Mouse (Mus musculus) C2C12 (cell line): ENCODE measurements around the gene Erbin.

Experiments used
- CTCF ChIP-seq: IDR thresholded peaks from one replicate; pipeline ENCODE4 v1.5.1; 2011; ENCODE audit not compliant: control insufficient read depth, insufficient read depth, insufficient read length
- MYOD1 ChIP-seq: IDR thresholded peaks from one replicate; pipeline ENCODE4 v1.6.1; 2011; ENCODE audit warnings: low read depth; ENCODE audit not compliant: control insufficient read depth, insufficient read length

DNA sequence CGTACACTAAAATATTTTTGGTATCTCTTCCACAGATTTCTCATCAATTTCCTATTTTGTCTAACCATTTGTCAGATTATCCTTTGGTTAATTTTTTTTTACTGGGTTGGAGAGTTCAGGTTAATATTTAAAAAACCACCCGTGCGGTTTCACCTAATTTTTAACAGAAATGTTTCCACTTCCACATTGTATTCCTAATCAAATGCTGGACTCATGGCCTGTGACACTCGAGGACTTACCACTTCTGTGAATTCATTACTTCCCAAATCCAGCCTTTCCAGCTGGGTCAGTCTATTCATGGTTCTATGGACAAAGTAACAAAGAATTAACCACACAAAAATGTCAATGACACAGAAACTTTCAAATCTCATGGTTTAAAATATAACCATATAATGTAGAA, 58.3 kb downstream of the Erbin start:
- TF ChIP-seq CTCF (no peak), MYOD1 (no peak)
